Mouse (Mus musculus) liver, embryonic 16.5 days (tissue): ENCODE results near the gene Pank1. TPM values are rescaled to one million over a fixed set of nuclear protein-coding genes. Genes with fewer than 3 reads are reported as not detected.

ENCODE experiments used
- ATAC-seq: fragments of 200-750 bp; cut with Nextera tagmentation; 2 replicates; pipeline ENCODE4 v1.8.0; 2017; ENCODE audit warnings: low read depth, mild to moderate bottlenecking, moderate number of reproducible peaks, moderate library complexity
- H3K27ac ChIP-seq: fragments of 300-500 bp; sonication (generic); 2 replicates; pipeline ENCODE4 v1.5.1; 2014; ENCODE audit warnings: mild to moderate bottlenecking, low read length
- H3K27me3 ChIP-seq: fragments of 300-500 bp; sonication (generic); 2 replicates; pipeline ENCODE4 v1.6.1; 2014; ENCODE audit warnings: low read depth, low read length, mixed read lengths; ENCODE audit not compliant: control insufficient read depth, insufficient read depth
- H3K36me3 ChIP-seq: fragments of 300-500 bp; sonication (generic); 2 replicates; pipeline ENCODE4 v1.6.1; 2014; ENCODE audit warnings: mild to moderate bottlenecking; ENCODE audit not compliant: control insufficient read depth, insufficient read depth
- H3K4me1 ChIP-seq: fragments of 300-500 bp; sonication (generic); 2 replicates; pipeline ENCODE4 v1.6.1; 2014; ENCODE audit warnings: low read depth, low read length, mixed read lengths; ENCODE audit not compliant: control insufficient read depth
- H3K4me2 ChIP-seq: fragments of 300-500 bp; sonication (generic); 2 replicates; pipeline ENCODE4 v1.6.1; 2014; ENCODE audit warnings: low read depth, low read length, mixed read lengths
- H3K4me3 ChIP-seq: fragments of 300-500 bp; sonication (generic); 2 replicates; pipeline ENCODE4 v1.5.1; 2014; ENCODE audit warnings: low read depth, mild to moderate bottlenecking, low read length
- H3K9ac ChIP-seq: fragments of 300-500 bp; sonication (generic); 2 replicates; pipeline ENCODE4 v1.6.1; 2014; ENCODE audit warnings: low read depth, low read length
- H3K9me3 ChIP-seq: fragments of 300-500 bp; sonication (generic); replicated peaks from 2 replicates; pipeline ENCODE4 v1.6.1; 2016; ENCODE audit warnings: low read length; ENCODE audit not compliant: control insufficient read depth
- WGBS: fragments of 180-500 bp; shearing (Covaris S2); extraction: QIAGEN DNeasy Blood & Tissue Kit; methylation state at CpG from one replicate; pipeline ENCODE4 v1.1.7; 2014; ENCODE audit not compliant: insufficient replicate concordance; 5-methylcytosine and 5-hydroxymethylcytosine counted together
- polyA plus RNA-seq: library from polyadenylated mRNA; unstranded; fragments of >200 nt; fragmentation: Nextera tagmentation; extraction: Ambion mirVana; gene quantifications from 2 replicates; pipeline ENCODE4 v1.2.1, GENCODE M21; 2015

Gene Pank1
- polyA plus RNA-seq, 1 experiment from 2014 or later: 10.7 TPM

GRCm38 (mm10) chr19:34868093-34868741 is 11.0 kb downstream of the Pank1 start:
- ATAC-seq: no peak

GRCm38 (mm10) chr19:34863737-34864136 is 15.5 kb downstream of the Pank1 start:
- no peaks in the 10 kb centered on the region for H3K9me3 ChIP-seq
- peaks cover 4% of the 10 kb centered on the region; the same call in 1 of the 2 replicates for H3K4me1 ChIP-seq
- H3K27ac ChIP-seq: no peak overlapping the region
- no peak overlapping the region for H3K4me2 ChIP-seq
- no peak overlapping the region for H3K4me3 ChIP-seq
- no peak for ATAC-seq
- WGBS: 66% methylated on average over 6 of the region's 6 CpGs
- H3K27me3 ChIP-seq: no peaks in the 10 kb centered on the region
- H3K36me3 ChIP-seq: no peaks in the 10 kb centered on the region
- H3K9ac ChIP-seq: no peak overlapping the region

More at GRCm38 (mm10) chr19:34868093-34868741, 11.0 kb downstream of the Pank1 start:
- Histone ChIP-seq H3K4me2 (no peak overlapping the region), H3K9me3 (no peaks in the 10 kb centered on the region), H3K4me1 (peaks cover 4% of the 10 kb centered on the region; the same call in 1 of the 2 replicates), H3K27me3 (no peaks in the 10 kb centered on the region), H3K27ac (no peak overlapping the region), H3K4me3 (no peak overlapping the region), H3K9ac (no peak overlapping the region), H3K36me3 (no peaks in the 10 kb centered on the region)
- whole genome bisulfite sequencing: 74% methylated on average over 8 of the region's 8 CpGs

GRCm38 (mm10) chr19:34856021-34856651 is 23.1 kb downstream of the Pank1 start:
- Histone ChIP-seq H3K9ac (no peak overlapping the region), H3K4me1 (no peaks in the 10 kb centered on the region), H3K9me3 (no peaks in the 10 kb centered on the region), H3K27ac (no peak overlapping the region), H3K27me3 (no peaks in the 10 kb centered on the region), H3K36me3 (no peaks in the 10 kb centered on the region), H3K4me3 (no peak overlapping the region), H3K4me2 (no peak overlapping the region)
- ATAC-seq: no peak
- WGBS: 67% methylated on average over 12 of the region's 12 CpGs

GRCm38 (mm10) chr19:34851161-34851560 is 28.1 kb downstream of the Pank1 start:
- H3K4me3 ChIP-seq: no peak overlapping the region
- peaks cover 10% of the 10 kb centered on the region for H3K4me1 ChIP-seq
- no peaks in the 10 kb centered on the region for H3K36me3 ChIP-seq
- H3K9me3 ChIP-seq: no peaks in the 10 kb centered on the region
- WGBS: 70% methylated on average over 3 of the region's 3 CpGs
- no peak for ATAC-seq
- H3K27ac ChIP-seq: no peak overlapping the region
- no peak overlapping the region for H3K9ac ChIP-seq
- H3K27me3 ChIP-seq: no peaks in the 10 kb centered on the region
- H3K4me2 ChIP-seq: no peak overlapping the region

GRCm38 (mm10) chr19:34849426-34849825 is 29.8 kb downstream of the Pank1 start:
- Histone ChIP-seq H3K9ac (no peak overlapping the region), H3K36me3 (no peaks in the 10 kb centered on the region), H3K27ac (no peak overlapping the region), H3K4me3 (no peak overlapping the region), H3K27me3 (no peaks in the 10 kb centered on the region), H3K4me1 (peaks cover 21% of the 10 kb centered on the region), H3K4me2 (no peak overlapping the region), H3K9me3 (no peaks in the 10 kb centered on the region)
- ATAC-seq: no peak
- WGBS: 70% methylated on average over 7 of the region's 7 CpGs

- Histone ChIP-seq H3K9me3 (no peaks in the 10 kb centered on the region), H3K36me3 (no peaks in the 10 kb centered on the region), H3K9ac (no peak overlapping the region), H3K4me3 (no peak overlapping the region), H3K4me2 (no peak overlapping the region), H3K27ac (no peak overlapping the region), H3K4me1 (peaks cover 25% of the 10 kb centered on the region), H3K27me3 (no peaks in the 10 kb centered on the region)
- WGBS: 23% methylated on average over 9 of the region's 9 CpGs
- ATAC-seq: no peak
Measured at GRCm38 (mm10) chr19:34848164-34848563, 31.1 kb downstream of the Pank1 start.

GRCm38 (mm10) chr19:34847103-34847502 is 32.2 kb downstream of the Pank1 start:
- Histone ChIP-seq H3K4me2 (peak overlapping the region; percentile 48), H3K4me3 (no peak overlapping the region), H3K27me3 (no peaks in the 10 kb centered on the region), H3K9ac (no peak overlapping the region), H3K36me3 (no peaks in the 10 kb centered on the region), H3K27ac (no peak overlapping the region), H3K9me3 (no peaks in the 10 kb centered on the region), H3K4me1 (peaks cover 26% of the 10 kb centered on the region)
- WGBS: 25% methylated on average over 3 of the region's 3 CpGs
- no peak for ATAC-seq

GRCm38 (mm10) chr19:34846508-34847038 is 32.7 kb downstream of the Pank1 start:
- Histone ChIP-seq H3K4me1 (peaks cover 29% of the 10 kb centered on the region), H3K4me3 (peak overlapping the region; percentile 27; the same call in 1 of the 2 replicates), H3K27me3 (no peaks in the 10 kb centered on the region), H3K27ac (0 out of 2 replicates have a peak overlapping the region, but pooled peaks have one; percentile 17), H3K4me2 (peak overlapping the region; percentile 48), H3K9me3 (no peaks in the 10 kb centered on the region), H3K36me3 (no peaks in the 10 kb centered on the region), H3K9ac (no peak overlapping the region; the same call in 1 of the 2 replicates)
- 15% methylated on average over 12 of the region's 12 CpGs for WGBS
- peak; percentile 30 for ATAC-seq

- H3K4me1 ChIP-seq: peaks cover 29% of the 10 kb centered on the region
- peak overlapping the region; percentile 27; the same call in 1 of the 2 replicates for H3K4me3 ChIP-seq
- H3K36me3 ChIP-seq: no peaks in the 10 kb centered on the region
- ATAC-seq: peak; percentile 42
- no peaks in the 10 kb centered on the region for H3K27me3 ChIP-seq
- H3K27ac ChIP-seq: peak overlapping the region; percentile 9; the same call in 1 of the 2 replicates
- H3K9me3 ChIP-seq: no peaks in the 10 kb centered on the region
- WGBS: 35% methylated on average over 7 of the region's 7 CpGs
- H3K9ac ChIP-seq: no peak overlapping the region; the same call in 1 of the 2 replicates
- peak overlapping the region; percentile 48 for H3K4me2 ChIP-seq
Measured at GRCm38 (mm10) chr19:34846005-34846404, 33.2 kb downstream of the Pank1 start.
